Mouse (Mus musculus): ENCODE results near the gene Mrps36. TPM values are rescaled to one million over a fixed set of nuclear protein-coding genes. Genes with fewer than 3 reads are reported as not detected.

The Mrps36 gene
- 76.3 TPM for polyA plus RNA-seq (2014; fragmentation: Illumina TruSeq; extraction: RNeasy Lipid Tissue Mini Kit (QIAGEN cat#74804))

GRCm38 (mm10) chr13:100744036-100744744, at the start of gene Mrps36:
Mrps36 (minus strand) TSS chr13:100744659.

DNA sequence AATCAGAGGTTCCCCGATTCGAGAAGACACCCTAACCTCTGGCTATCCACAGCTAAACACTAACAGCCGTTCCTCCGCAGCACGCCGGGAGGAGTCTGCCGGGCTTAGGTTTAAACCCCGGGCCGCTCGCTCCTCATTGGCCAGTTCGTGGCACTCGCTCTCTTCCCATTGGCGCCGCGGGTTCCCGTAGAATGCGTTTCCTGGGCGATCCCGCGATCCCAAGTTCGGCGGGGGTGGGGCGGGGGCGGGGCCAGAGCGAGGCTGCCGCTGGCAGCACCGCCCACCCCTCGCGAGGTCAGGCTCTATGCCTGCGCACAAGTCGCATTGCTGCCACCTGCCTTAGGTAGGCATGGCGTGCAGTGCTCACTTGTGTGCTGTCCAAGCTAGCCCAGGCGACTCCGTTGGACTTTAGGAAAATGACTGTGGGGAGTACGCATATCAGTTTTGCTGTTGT, 42.0 kb upstream of the Mrps36 start, which contains the start of gene Ccnb1:
Gene Ccnb1 (minus strand): TSS at position 157 of the 454 bp plus-strand sequence.

DNA sequence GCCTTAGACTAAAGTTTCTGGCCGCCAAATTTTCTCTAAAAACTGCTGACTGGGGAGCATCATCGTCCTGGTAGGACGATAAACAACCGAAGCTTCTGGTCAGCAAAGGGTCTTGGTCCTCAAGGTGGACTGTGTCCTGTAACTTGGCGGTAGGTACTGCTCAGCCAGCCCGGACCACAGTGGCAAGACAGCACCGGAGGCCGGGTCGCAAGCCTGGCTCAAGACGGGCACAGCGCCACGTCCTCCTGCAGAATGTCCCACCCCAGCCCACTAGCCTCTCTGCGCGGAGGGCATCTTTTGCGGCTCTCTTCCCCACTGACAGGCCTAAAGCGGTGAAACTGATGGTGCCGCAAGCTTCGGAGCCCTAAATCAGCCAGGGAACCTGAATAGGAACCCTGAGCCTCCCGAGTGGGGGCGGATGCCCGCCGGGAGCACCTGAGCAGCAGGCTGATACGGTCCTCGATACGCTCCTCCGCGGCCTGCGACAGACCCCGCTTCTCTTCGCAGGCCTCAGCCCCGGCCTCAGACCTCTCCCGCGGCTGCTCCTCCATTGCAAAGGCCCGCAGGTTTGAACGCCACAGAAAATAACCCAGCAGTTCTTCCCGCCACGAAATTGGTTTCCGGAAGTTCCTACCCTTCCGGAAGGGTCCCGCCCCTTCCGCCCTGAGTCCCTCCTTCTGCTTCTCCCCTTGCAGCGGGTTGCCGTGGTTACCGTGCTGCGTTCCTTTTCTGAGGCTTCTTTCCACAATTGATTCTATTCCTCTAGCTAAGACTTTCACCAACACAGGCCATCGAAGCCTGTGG, 31.0 kb upstream of the Mrps36 start, which contains the start of gene Cenph:
Gene Cenph (minus strand): TSS at position 648 of the 804 bp plus-strand sequence.

DNA sequence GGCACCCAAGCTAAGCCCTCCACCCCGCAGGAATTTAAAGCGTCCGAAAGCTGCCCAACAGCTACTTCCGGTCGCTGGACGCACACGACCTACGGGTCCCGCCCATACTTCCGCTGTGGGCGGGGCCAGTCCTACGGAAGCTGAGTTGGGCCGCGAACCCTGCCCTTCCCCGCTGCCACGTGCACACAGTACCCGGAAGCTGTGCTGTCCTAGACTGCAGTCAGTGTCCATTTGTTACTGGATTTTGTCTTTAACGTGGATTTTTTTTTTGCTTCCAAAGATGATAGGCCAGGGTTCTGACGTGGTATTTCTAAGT, 13.6 kb downstream of the Mrps36 start, which contains the start of gene Cdk7:
Gene Cdk7 (minus strand): TSS at position 79 of the 316 bp plus-strand sequence.

Other genes starting within 250 kb of the Mrps36 start
- 9.6 TPM for gene Ocln, start 191.9 kb downstream of the Mrps36 start, polyA plus RNA-seq (2014; fragmentation: Illumina TruSeq; extraction: RNeasy Lipid Tissue Mini Kit (QIAGEN cat#74804))
- 3.4 TPM for gene Marveld2, start 127.7 kb downstream of the Mrps36 start, polyA plus RNA-seq (2014; fragmentation: Illumina TruSeq; extraction: RNeasy Lipid Tissue Mini Kit (QIAGEN cat#74804))
- 230 TPM for gene Ak6, start 93.7 kb downstream of the Mrps36 start, polyA plus RNA-seq (2014; fragmentation: Illumina TruSeq; extraction: RNeasy Lipid Tissue Mini Kit (QIAGEN cat#74804))
- gene Rad17, start 93.6 kb downstream of the Mrps36 start, polyA plus RNA-seq (2014; fragmentation: Illumina TruSeq; extraction: RNeasy Lipid Tissue Mini Kit (QIAGEN cat#74804)): 67.3 TPM
- 13.4 TPM for gene Taf9, start 93.1 kb downstream of the Mrps36 start, polyA plus RNA-seq (2014; fragmentation: Illumina TruSeq; extraction: RNeasy Lipid Tissue Mini Kit (QIAGEN cat#74804))
- gene Ccdc125, start 74.9 kb downstream of the Mrps36 start, polyA plus RNA-seq (2014; fragmentation: Illumina TruSeq; extraction: RNeasy Lipid Tissue Mini Kit (QIAGEN cat#74804)): 4.2 TPM
- gene Cdk7, start 13.7 kb downstream of the Mrps36 start, polyA plus RNA-seq (2014; fragmentation: Illumina TruSeq; extraction: RNeasy Lipid Tissue Mini Kit (QIAGEN cat#74804)): 65.6 TPM
- 22.4 TPM for gene Cenph, start 31.2 kb upstream of the Mrps36 start, polyA plus RNA-seq (2014; fragmentation: Illumina TruSeq; extraction: RNeasy Lipid Tissue Mini Kit (QIAGEN cat#74804))
- gene Ccnb1, start 41.9 kb upstream of the Mrps36 start, polyA plus RNA-seq (2014; fragmentation: Illumina TruSeq; extraction: RNeasy Lipid Tissue Mini Kit (QIAGEN cat#74804)): 96.4 TPM
- gene Slc30a5, start 88.8 kb upstream of the Mrps36 start, polyA plus RNA-seq (2014; fragmentation: Illumina TruSeq; extraction: RNeasy Lipid Tissue Mini Kit (QIAGEN cat#74804)): 168 TPM

Measured in ovary, adult 10 weeks (tissue).